Mouse (Mus musculus) stomach, embryonic 14.5 days (tissue): ENCODE data around the gene Sec24a. TPM values are rescaled to one million over a fixed set of nuclear protein-coding genes. Genes with fewer than 3 reads are reported as not detected.

Source experiments
- ATAC-seq: fragments of 200-750 bp; cut with Nextera tagmentation; 2 replicates; pipeline ENCODE4 v1.8.0; 2017; ENCODE audit warnings: low read depth, moderate TSS enrichment; ENCODE audit not compliant: insufficient number of reproducible peaks, insufficient read depth, low FRiP score
- H3K27ac ChIP-seq: fragments of 300-500 bp; sonication (generic); 2 replicates; pipeline ENCODE4 v1.5.1; 2014; ENCODE audit warnings: mild to moderate bottlenecking, low read length, moderate library complexity, mixed read lengths
- H3K27me3 ChIP-seq: fragments of 300-500 bp; sonication (generic); 2 replicates; pipeline ENCODE4 v1.6.1; 2014; ENCODE audit warnings: low read length, control low read depth, mixed read lengths; ENCODE audit not compliant: control insufficient read depth, insufficient read depth
- H3K36me3 ChIP-seq: fragments of 300-500 bp; sonication (generic); 2 replicates; pipeline ENCODE4 v1.6.1; 2014; ENCODE audit warnings: mild to moderate bottlenecking, control low read depth, low read length, moderate library complexity, mixed read lengths; ENCODE audit not compliant: control insufficient read depth, insufficient read depth
- H3K4me1 ChIP-seq: fragments of 300-500 bp; sonication (generic); 2 replicates; pipeline ENCODE4 v1.6.1; 2014; ENCODE audit warnings: low read length, control low read depth, mixed read lengths; ENCODE audit not compliant: control insufficient read depth, insufficient read depth
- H3K4me2 ChIP-seq: fragments of 300-500 bp; sonication (generic); replicated peaks from 2 replicates; pipeline ENCODE4 v1.6.1; 2014; ENCODE audit warnings: low read depth, low read length, control low read depth
- H3K4me3 ChIP-seq: fragments of 300-500 bp; sonication (generic); 2 replicates; pipeline ENCODE4 v1.5.1; 2014; ENCODE audit warnings: low read depth, low read length, control low read depth
- H3K9ac ChIP-seq: fragments of 300-500 bp; sonication (generic); replicated peaks from 2 replicates; pipeline ENCODE4 v1.6.1; 2014; ENCODE audit warnings: low read depth, mild to moderate bottlenecking, control low read depth, low read length, moderate library complexity, mixed read lengths
- H3K9me3 ChIP-seq: fragments of 300-500 bp; sonication (generic); 2 replicates; pipeline ENCODE4 v1.6.1; 2016; ENCODE audit warnings: low read depth, low read length, control low read depth; ENCODE audit not compliant: control insufficient read depth
- WGBS: fragments of 180-500 bp; shearing (Covaris S2); extraction: QIAGEN DNeasy Blood & Tissue Kit; methylation state at CpG from one replicate; pipeline ENCODE4 v1.1.7; 2014; 5-methylcytosine and 5-hydroxymethylcytosine counted together
- polyA plus RNA-seq: library from polyadenylated mRNA; unstranded; fragments of >200 nt; fragmentation: Nextera tagmentation; extraction: Ambion mirVana; gene quantifications from 2 replicates; pipeline ENCODE4 v1.2.1, GENCODE M21; 2014

Sec24a gene
- polyA plus RNA-seq, 1 experiment from 2014 or later, result 19.7 TPM

GRCm38 (mm10) chr11:51652889-51653418, 110.5 kb downstream of the Sec24a start:
- ATAC-seq, result no peak
- Histone ChIP-seq H3K36me3 (no peaks in the 10 kb centered on the region), H3K27me3 (no peaks in the 10 kb centered on the region), H3K27ac (no peak overlapping the region), H3K9me3 (no peaks in the 10 kb centered on the region), H3K4me2 (no peak overlapping the region), H3K4me1 (peaks cover 14% of the 10 kb centered on the region), H3K4me3 (no peak overlapping the region), H3K9ac (no peak overlapping the region)
- 88% methylated on average over 4 of the region's 4 CpGs for WGBS

GRCm38 (mm10) chr11:51650691-51651515, 112.5 kb downstream of the Sec24a start, which contains the start of the genes N4bp3 and D930048N14Rik:
N4bp3 (minus strand) TSS chr11:51650842.
D930048N14Rik (plus strand) TSS chr11:51650954.
- no peaks in the 10 kb centered on the region for H3K36me3 ChIP-seq
- peak within 1 kb of the TSS; percentile 67 for H3K4me3 ChIP-seq
- peak within 1 kb of the TSS; percentile 66 for H3K27ac ChIP-seq
- H3K9me3 ChIP-seq, result no peaks in the 10 kb centered on the region
- 1% methylated on average over 42 of the region's 70 CpGs for WGBS
- peak within 1 kb of the TSS; percentile 55 for H3K9ac ChIP-seq
- ATAC-seq, result peak; percentile 72
- peaks cover 14% of the 10 kb centered on the region for H3K4me1 ChIP-seq
- H3K4me2 ChIP-seq, result peak within 1 kb of the TSS; percentile 98
- no peaks in the 10 kb centered on the region for H3K27me3 ChIP-seq

- Histone ChIP-seq H3K9ac (peak overlapping the region; percentile 55), H3K4me3 (peak overlapping the region; percentile 67), H3K36me3 (no peaks in the 10 kb centered on the region; the same call in 1 of the 2 replicates), H3K27me3 (no peaks in the 10 kb centered on the region), H3K4me2 (peak overlapping the region; percentile 98), H3K4me1 (peaks cover 14% of the 10 kb centered on the region), H3K27ac (peak overlapping the region; percentile 66), H3K9me3 (no peaks in the 10 kb centered on the region)
- whole genome bisulfite sequencing, result under 1% methylated on average over 30 of the region's 30 CpGs
- ATAC-seq, result peak; percentile 2; the same call in 1 of the 2 replicates
Observed at GRCm38 (mm10) chr11:51650261-51650660, 113.2 kb downstream of the Sec24a start.

- Histone ChIP-seq H3K9ac (peak overlapping the region; percentile 55), H3K27ac (peak overlapping the region; percentile 66; the same call in 1 of the 2 replicates), H3K4me1 (peaks cover 14% of the 10 kb centered on the region), H3K36me3 (no peaks in the 10 kb centered on the region; the same call in 1 of the 2 replicates), H3K9me3 (no peaks in the 10 kb centered on the region), H3K4me2 (peak overlapping the region; percentile 98), H3K27me3 (no peaks in the 10 kb centered on the region), H3K4me3 (peak overlapping the region; percentile 67)
- no peak for ATAC-seq
- WGBS, result 4% methylated on average over 7 of the region's 7 CpGs
Observed at GRCm38 (mm10) chr11:51649889-51650199, 113.6 kb downstream of the Sec24a start.

- 33% methylated on average over 11 of the region's 11 CpGs for WGBS
- no peak overlapping the region for H3K27ac ChIP-seq
- H3K9ac ChIP-seq, result no peak overlapping the region
- H3K36me3 ChIP-seq, result no peaks in the 10 kb centered on the region; the same call in 1 of the 2 replicates
- no peaks in the 10 kb centered on the region for H3K27me3 ChIP-seq
- peaks cover 14% of the 10 kb centered on the region for H3K4me1 ChIP-seq
- peak overlapping the region; percentile 98 for H3K4me2 ChIP-seq
- H3K4me3 ChIP-seq, result peak overlapping the region; percentile 67; the same call in 1 of the 2 replicates
- H3K9me3 ChIP-seq, result no peaks in the 10 kb centered on the region
- ATAC-seq, result no peak
Observed at GRCm38 (mm10) chr11:51649111-51649888, 114.1 kb downstream of the Sec24a start.

GRCm38 (mm10) chr11:51648566-51648965, 114.9 kb downstream of the Sec24a start:
- Histone ChIP-seq H3K9me3 (no peaks in the 10 kb centered on the region), H3K27me3 (no peaks in the 10 kb centered on the region), H3K4me2 (peak overlapping the region; percentile 15; the same call in 1 of the 2 replicates), H3K4me3 (peak overlapping the region; percentile 67; the same call in 1 of the 2 replicates), H3K4me1 (peaks cover 14% of the 10 kb centered on the region), H3K9ac (no peak overlapping the region), H3K36me3 (no peaks in the 10 kb centered on the region; the same call in 1 of the 2 replicates), H3K27ac (peak overlapping the region; percentile 2; the same call in 1 of the 2 replicates)
- WGBS, result 32% methylated on average over 3 of the region's 3 CpGs
- no peak for ATAC-seq

GRCm38 (mm10) chr11:51646751-51647667, 116.4 kb downstream of the Sec24a start:
- no peaks in the 10 kb centered on the region; the same call in 1 of the 2 replicates for H3K36me3 ChIP-seq
- no peak overlapping the region for H3K4me2 ChIP-seq
- no peaks in the 10 kb centered on the region for H3K27me3 ChIP-seq
- H3K9ac ChIP-seq, result no peak overlapping the region
- WGBS, result 66% methylated on average over 15 of the region's 15 CpGs
- ATAC-seq, result no peak
- H3K4me1 ChIP-seq, result peaks cover 14% of the 10 kb centered on the region
- no peak overlapping the region for H3K4me3 ChIP-seq
- H3K27ac ChIP-seq, result peak overlapping the region; percentile 49; the same call in 1 of the 2 replicates
- H3K9me3 ChIP-seq, result no peaks in the 10 kb centered on the region
